Mouse (Mus musculus): ENCODE measurements at regions not wholly inside any gene's neighbourhood (a gene's known extent, or its start where the extent isn't known, plus 50 kb on each side); places are given as distances from the start of the nearest gene placed in this dataset.

DNA sequence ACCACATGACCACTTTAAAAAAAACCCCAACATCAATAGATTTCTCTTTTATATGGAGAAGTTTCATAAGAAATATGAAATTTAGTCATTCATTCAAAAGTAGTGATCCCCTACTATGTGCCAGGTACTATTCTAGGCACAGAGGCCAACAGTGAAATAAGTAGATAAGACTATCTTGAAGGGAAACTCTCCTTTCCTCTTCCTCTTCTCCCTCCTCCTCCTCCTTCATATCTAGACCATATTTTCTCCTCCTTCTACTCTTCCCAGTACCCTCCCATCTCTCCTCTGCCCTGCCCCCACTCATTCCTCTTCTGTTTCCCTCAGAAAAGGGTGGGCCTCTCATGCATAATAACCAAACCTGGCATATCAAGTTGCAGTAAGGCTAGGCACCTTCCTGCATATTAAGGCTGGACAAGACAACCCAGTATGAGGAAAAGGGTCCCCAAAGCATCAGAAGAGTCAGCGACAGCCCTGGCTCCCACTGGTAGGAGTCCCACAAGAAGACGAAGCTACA, 54.4 kb upstream of the Prickle1 start:
- DNase-seq (ENCODE audit: low spot score in 2 of 2): no peak

DNA sequence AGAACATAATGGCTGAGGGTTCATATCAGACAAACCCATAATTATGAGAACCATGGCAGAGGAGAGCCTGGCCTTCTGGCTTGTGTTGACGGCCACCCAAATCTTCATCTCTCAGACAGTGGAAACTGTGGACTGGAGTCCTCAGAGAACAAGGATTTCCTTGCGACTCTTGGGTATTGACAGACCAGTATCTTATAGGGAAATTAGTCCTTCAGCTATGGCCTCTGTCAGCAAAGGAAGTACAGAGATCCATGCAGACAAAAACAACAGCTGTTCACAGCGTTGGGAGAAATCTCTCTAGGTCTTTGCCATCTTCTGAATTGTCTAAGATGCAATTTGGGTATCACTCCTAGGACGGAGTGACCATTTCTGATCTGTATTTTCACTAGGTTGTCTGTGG, 53.0 kb upstream of the Prickle1 start:
- DNase-seq (ENCODE audit: low spot score in 2 of 2): no peak

DNA sequence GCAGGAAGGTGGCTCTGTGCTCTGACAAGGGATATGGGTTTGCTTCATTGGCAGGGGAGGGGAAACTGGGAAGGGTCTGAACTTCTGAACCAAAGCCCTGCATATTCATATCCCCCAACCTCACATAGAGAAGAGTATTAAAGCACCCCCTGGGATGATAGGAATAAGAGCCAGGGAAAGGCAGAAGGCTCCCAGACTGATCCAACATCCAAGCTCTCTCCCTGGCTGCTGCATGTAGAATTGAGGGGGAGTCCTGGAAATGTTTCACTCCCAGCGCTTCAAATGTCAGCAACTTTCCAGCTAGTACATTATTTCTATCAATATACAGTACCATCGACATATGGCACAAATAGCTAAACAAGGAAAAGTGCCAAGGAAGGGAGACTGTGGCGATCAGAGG, 51.1 kb upstream of the Prickle1 start:
- no peak for DNase-seq (ENCODE audit: low spot score in 2 of 2)

DNA sequence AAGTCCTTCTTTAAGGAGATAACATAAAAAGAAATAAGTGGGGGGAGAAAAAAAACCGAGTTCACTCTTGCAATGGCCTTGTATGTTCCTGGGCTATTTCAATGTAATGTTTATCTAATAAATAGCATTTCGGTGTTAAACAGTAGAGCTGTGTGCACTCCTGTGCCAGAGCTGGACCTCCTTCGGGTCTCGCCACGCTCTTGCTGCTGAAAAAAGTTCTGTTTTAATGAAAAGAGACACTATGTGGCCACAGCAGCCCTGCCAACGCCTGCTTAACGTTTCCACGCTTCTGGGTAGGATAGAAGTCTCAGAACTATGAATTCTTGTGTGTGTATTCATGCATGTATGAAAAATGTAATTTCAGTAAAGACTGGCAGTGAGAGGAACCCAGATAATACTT, 50.3 kb upstream of the Prickle1 start:
- no peak for DNase-seq (ENCODE audit: low spot score in 2 of 2)

Data from spleen, postnatal 10 days (tissue).